27 mouse cellular contexts compared by ENCODE assay signal in genomic region chr17:34891377-34891776, GRCm38 (mm10). TPM values are rescaled to one million over a fixed set of nuclear protein-coding genes. Genes with fewer than 3 reads are reported as not detected.
A peak's percentile ranks its signal among the peaks of the same experiment; 100 is the strongest.
DNase-seq lines count a peak whose midpoint lies in the region; ATAC-seq and TF ChIP-seq lines count a peak whose summit lies in the region.
"Had no signal": no experiment of that assay in that cellular context is flagged by ENCODE, and none has a peak within 500 bp of the region (broad histone marks: within the 10 kb centered on the region; RNA-seq: fewer than 3 reads in every experiment).

No protein-coding gene starts in this region.

- peak; percentile 24; the same call in 1 of the 2 replicates for TF ChIP-seq CTCF in gastrocnemius, adult 2 months (IDR thresholded peaks at IDR 0.05)
- TF ChIP-seq CTCF in liver, adult 2 months (IDR thresholded peaks at IDR 0.05; ENCODE audit: low read depth, low read length): peak; percentile 56
- TF ChIP-seq CTCF in CH12.LX (conservative IDR thresholded peaks at IDR 0.05 in 1 of 2, IDR thresholded peaks at IDR 0.05 in 1 of 2; ENCODE audit: low read depth in 2 of 2, low read length in 2 of 2): peak in 1 of 2 experiments; percentile 33; a peak in 2 of 4 replicates
- peak; percentile 33; the same call in 1 of the 2 replicates for TF ChIP-seq CTCF in bone marrow, adult 2 months (IDR thresholded peaks at IDR 0.05; ENCODE audit: control insufficient read depth, insufficient read depth, low read length)

- H3K4me3 ChIP-seq in gastrocnemius, adult 2 months: no peak overlapping the region
- no peak overlapping the region for H3K4me3 ChIP-seq in liver, adult 2 months (ENCODE audit: insufficient read depth, low read depth, low read length)
- H3K4me3 ChIP-seq in liver, embryonic 12.5 days: no peak overlapping the region
- H3K4me3 ChIP-seq in CH12.LX (replicated peaks in 1 of 3; ENCODE audit: low read depth in 2 of 3, low read length in 2 of 3, poor library complexity in 1 of 3): no peak overlapping the region
- H3K4me3 ChIP-seq in bone marrow, adult 2 months (replicated peaks; ENCODE audit: control insufficient read depth, low read depth, low read length): no peak overlapping the region
- H3K4me3 ChIP-seq: embryonic facial prominence, embryonic 13.5 days; heart, embryonic 13.5 days; hindbrain, embryonic 15.5 days; megakaryocyte, embryonic 14.5 days had no signal

- ATAC-seq in liver, embryonic 12.5 days: no peak
- ATAC-seq: forebrain, embryonic 16.5 days; midbrain, embryonic 16.5 days had no signal

- dilution Hi-C loops in CH12.LX (cut with MboI; ENCODE audit: extremely low pct_ligation_motif_present, extremely low pct_unique_long_range_greater_than_20kb, low sequenced_read_pairs): no loop called here

- no peaks in the 10 kb centered on the region for H3K27me3 ChIP-seq in liver, adult 2 months (ENCODE audit: control insufficient read depth, insufficient read depth, low read length)
- H3K27me3 ChIP-seq in liver, embryonic 12.5 days (replicated peaks): no peaks in the 10 kb centered on the region
- H3K27me3 ChIP-seq in CH12.LX (replicated peaks): no peaks in the 10 kb centered on the region
- H3K27me3 ChIP-seq: embryonic facial prominence, embryonic 13.5 days; heart, embryonic 13.5 days; hindbrain, embryonic 15.5 days; megakaryocyte, embryonic 14.5 days had no signal

- no peak overlapping the region for H3K9ac ChIP-seq in liver, adult 2 months (ENCODE audit: low read depth, low read length)
- H3K9ac ChIP-seq in liver, embryonic 12.5 days: no peak overlapping the region
- H3K9ac ChIP-seq in CH12.LX (ENCODE audit: insufficient read depth, low read depth): no peak overlapping the region
- H3K9ac ChIP-seq: embryonic facial prominence, embryonic 13.5 days; heart, embryonic 13.5 days; hindbrain, embryonic 15.5 days had no signal

- TF ChIP-seq POLR2A in liver, adult 2 months (IDR thresholded peaks at IDR 0.05; ENCODE audit: extremely low read depth, insufficient read depth, low read length): no peak
- TF ChIP-seq POLR2A in CH12.LX (IDR thresholded peaks at IDR 0.05; ENCODE audit: low read depth, low read length): no peak
- TF ChIP-seq POLR2A in bone marrow, adult 2 months (IDR thresholded peaks at IDR 0.05; ENCODE audit: borderline replicate concordance, control insufficient read depth, low read depth, low read length): no peak

- H3K36me3 ChIP-seq in liver, adult 2 months (ENCODE audit: control insufficient read depth, insufficient read depth, low read length): no peaks in the 10 kb centered on the region
- H3K36me3 ChIP-seq in liver, embryonic 12.5 days: peaks cover 11% of the 10 kb centered on the region
- H3K36me3 ChIP-seq in CH12.LX (replicated peaks in 1 of 2; ENCODE audit: control insufficient read depth in 1 of 2, insufficient read depth in 1 of 2, low read length in 1 of 2): peaks cover 2 to 13% of the 10 kb centered on the region in 2 experiments
- H3K36me3 ChIP-seq: hindbrain, embryonic 15.5 days had no signal

- H3K9me3 ChIP-seq in liver, embryonic 12.5 days (replicated peaks): no peaks in the 10 kb centered on the region
- peaks cover 8% of the 10 kb centered on the region for H3K9me3 ChIP-seq in CH12.LX (replicated peaks; ENCODE audit: low read length)
- H3K9me3 ChIP-seq: heart, embryonic 13.5 days; hindbrain, embryonic 15.5 days; megakaryocyte, embryonic 14.5 days had no signal

- no peaks in the 10 kb centered on the region for H3K79me2 ChIP-seq in liver, adult 2 months (ENCODE audit: control insufficient read depth, insufficient read depth, low read length)
- H3K79me2 ChIP-seq in CH12.LX (replicated peaks; ENCODE audit: control insufficient read depth, extremely low read depth, insufficient read depth, poor library complexity, severe bottlenecking): no peaks in the 10 kb centered on the region

- peak; percentile 8; the same call in 1 of the 2 replicates for TF ChIP-seq RAD21 in CH12.LX (IDR thresholded peaks at IDR 0.05; ENCODE audit: low read depth, low read length)

- DNase-seq in gastrocnemius, adult 2 months: no peak
- DNase-seq in gastrocnemius, adult 8-10 months (ENCODE audit: low spot score in 2 of 2): no peak
- no peak for DNase-seq in liver, adult 2 months (ENCODE audit: extremely low read depth, low read depth, low spot score)
- DNase-seq in CH12.LX (ENCODE audit: extremely low read depth): no peak
- no peak for DNase-seq in heart, adult 18-20 months
- no peak for DNase-seq in adrenal gland, adult 2 months
- DNase-seq: cerebellum, postnatal 14 days; kidney, adult 18-20 months; kidney, postnatal 14 days; layer of hippocampus, adult 9-11 months; lung, postnatal 14 days; right cerebral cortex, postnatal 25 days; thymus, postnatal 14 days had no signal

- TF ChIP-seq EP300 in CH12.LX (IDR thresholded peaks at IDR 0.05; ENCODE audit: low read length): no peak

- H3K27ac ChIP-seq in gastrocnemius, adult 2 months: no peak overlapping the region
- no peak overlapping the region for H3K27ac ChIP-seq in liver, adult 2 months (replicated peaks; ENCODE audit: insufficient read depth, low read depth, low read length)
- H3K27ac ChIP-seq in liver, embryonic 12.5 days: no peak overlapping the region
- no peak overlapping the region for H3K27ac ChIP-seq in CH12.LX (ENCODE audit: insufficient read depth, low read depth)
- H3K27ac ChIP-seq in bone marrow, adult 2 months (ENCODE audit: control insufficient read depth, insufficient read depth, low read depth, low read length, poor library complexity): no peak overlapping the region
- H3K27ac ChIP-seq: embryonic facial prominence, embryonic 13.5 days; heart, embryonic 13.5 days; hindbrain, embryonic 15.5 days had no signal

- 99% methylated on average over 2 of the region's 2 CpGs for WGBS in liver, adult 2 months
- 84% methylated on average over 2 of the region's 2 CpGs for WGBS in liver, embryonic 12.5 days (ENCODE audit: insufficient replicate concordance)
- 95% methylated on average over 2 of the region's 2 CpGs for WGBS in bone marrow, adult 2 months

- no peak overlapping the region for H3K4me2 ChIP-seq in liver, embryonic 12.5 days
- no peak overlapping the region for H3K4me2 ChIP-seq in CH12.LX (ENCODE audit: insufficient read depth, low read depth, poor library complexity, severe bottlenecking)
- H3K4me2 ChIP-seq: embryonic facial prominence, embryonic 13.5 days; heart, embryonic 13.5 days; hindbrain, embryonic 15.5 days had no signal

- H3K4me1 ChIP-seq in liver, adult 2 months (ENCODE audit: control insufficient read depth, insufficient read depth, low read length): peaks cover 12% of the 10 kb centered on the region
- H3K4me1 ChIP-seq in liver, embryonic 12.5 days: peaks cover 40% of the 10 kb centered on the region
- peaks cover 10 to 34% of the 10 kb centered on the region in 2 experiments for H3K4me1 ChIP-seq in CH12.LX (ENCODE audit: control insufficient read depth in 1 of 2, insufficient read depth in 2 of 2)
- H3K4me1 ChIP-seq in bone marrow, adult 2 months (ENCODE audit: control insufficient read depth, insufficient read depth, low read length): peaks cover 7% of the 10 kb centered on the region

- in situ Hi-C loops in CH12.LX (cut with MboI; ENCODE audit: low pct_ligation_motif_present, low pct_unique_long_range_greater_than_20kb, low sequenced_read_pairs): no loop called here

- intact Hi-C loops in gastrocnemius, adult 2 months (cut with DNase I): no loop called here

RNA-seq across cellular contexts. Expression of gene C2, which starts 6.7 kb away (rescaled TPM):
- total RNA-seq in gastrocnemius, adult 2 months (2021): 1 to 10 TPM; 1.3 to 3.4 TPM
- 1 to 10 TPM in 3 of 4 experiments, under 1 TPM in 1; 0.73 to 2.3 (median 2.2) TPM for total RNA-seq in gastrocnemius, adult 8-10 months (2022)
- total RNA-seq in liver, adult 2 months (2014; rRNA removed): 101 and 113 TPM in 2 replicates
- polyA plus RNA-seq in liver, adult 2 months (2012; rRNA removed): 65.1 and 82.1 TPM in 2 replicates
- polyA plus RNA-seq in liver, embryonic 12.5 days (2016; fragmentation: Nextera tagmentation; extraction: Ambion mirVana): 7.9 and 8.2 TPM in 2 replicates
- 2.3 and 3.1 TPM in 2 replicates for total RNA-seq in CH12.LX (2012; rRNA removed)
- total RNA-seq in CH12.LX (2014; rRNA removed): 0.69 and 1.3 TPM in 2 replicates
- polyA plus RNA-seq in CH12.LX (2012; ENCODE audit: insufficient read length, low read depth): 4.3 and 6.6 TPM in 2 replicates
- 3.7 and 5.9 TPM in 2 replicates for polyA plus RNA-seq in bone marrow, adult 2 months (2011; ENCODE audit: insufficient read depth, insufficient read length, low replicate concordance, missing spikeins)
- total RNA-seq in heart, adult 18-20 months (2021): 1 to 10 TPM; 2.8 to 4.1 TPM
- 100 to 1,000 TPM in 1 of 2 experiments, 10 to 100 TPM in 1; 81.4 to 105 TPM for total RNA-seq in adrenal gland, adult 2 months (2021)
- 70.7 and 71.5 TPM in 2 replicates for polyA plus RNA-seq in adrenal gland, adult 2 months (2012; rRNA removed)

RNA-seq across cellular contexts. Expression of gene Ehmt2, which starts 6.9 kb away (rescaled TPM):
- 10 to 100 TPM; 28.0 to 29.6 TPM for total RNA-seq in gastrocnemius, adult 2 months (2021)
- total RNA-seq in gastrocnemius, adult 8-10 months (2022): 10 to 100 TPM; 31.2 to 37.2 (median 33.4) TPM
- 45.2 and 54.6 TPM in 2 replicates for total RNA-seq in liver, adult 2 months (2014; rRNA removed)
- polyA plus RNA-seq in liver, adult 2 months (2012; rRNA removed): 81.8 and 103 TPM in 2 replicates
- 27.1 and 32.8 TPM in 2 replicates for polyA plus RNA-seq in liver, embryonic 12.5 days (2016; fragmentation: Nextera tagmentation; extraction: Ambion mirVana)
- total RNA-seq in CH12.LX (2012; rRNA removed) (118 and 150 TPM in 2 replicates), CH12.LX (2014; rRNA removed) (68.7 and 73.5 TPM in 2 replicates)
- 100 and 113 TPM in 2 replicates for polyA plus RNA-seq in CH12.LX (2012; ENCODE audit: insufficient read length, low read depth)
- polyA plus RNA-seq in bone marrow, adult 2 months (2011; ENCODE audit: insufficient read depth, insufficient read length, low replicate concordance, missing spikeins): 60.6 and 104 TPM in 2 replicates
- total RNA-seq in heart, adult 18-20 months (2021): 10 to 100 TPM; 38.1 to 42.7 TPM
- 100 to 1,000 TPM; 115 to 131 TPM for total RNA-seq in adrenal gland, adult 2 months (2021)
- polyA plus RNA-seq in adrenal gland, adult 2 months (2012; rRNA removed): 387 and 452 TPM in 2 replicates

RNA-seq across cellular contexts. Expression of gene Gm20547, which starts 9.5 kb away (rescaled TPM):
- total RNA-seq in gastrocnemius, adult 2 months (2021): not detected
- not detected for total RNA-seq in gastrocnemius, adult 8-10 months (2022)
- total RNA-seq in liver, adult 2 months (2014; rRNA removed): 1.1 TPM in 1 of 2 replicates, not detected in the other
- 0.09 TPM in 1 of 2 replicates, not detected in the other for polyA plus RNA-seq in liver, adult 2 months (2012; rRNA removed)
- polyA plus RNA-seq in liver, embryonic 12.5 days (2016; fragmentation: Nextera tagmentation; extraction: Ambion mirVana): not detected in 2 replicates
- total RNA-seq in CH12.LX (2012; rRNA removed) (not detected in 2 replicates), CH12.LX (2014; rRNA removed) (not detected in 2 replicates)
- polyA plus RNA-seq in CH12.LX (2012; ENCODE audit: insufficient read length, low read depth): not detected in 2 replicates
- 2.0 TPM in 1 of 2 replicates, not detected in the other for polyA plus RNA-seq in bone marrow, adult 2 months (2011; ENCODE audit: insufficient read depth, insufficient read length, low replicate concordance, missing spikeins)
- not detected for total RNA-seq in heart, adult 18-20 months (2021)
- not detected for total RNA-seq in adrenal gland, adult 2 months (2021)
- 0.04 TPM in 1 of 2 replicates, not detected in the other for polyA plus RNA-seq in adrenal gland, adult 2 months (2012; rRNA removed)
- total RNA-seq: left cerebral cortex, adult 8-10 months had no signal
- polyA plus RNA-seq: embryonic facial prominence, embryonic 13.5 days; forebrain, embryonic 16.5 days; gonadal fat pad, adult 2 months; heart, embryonic 13.5 days; hindbrain, embryonic 15.5 days; limb, embryonic 11.5 days; liver, embryonic 16.5 days; midbrain, embryonic 16.5 days; stomach, embryonic 16.5 days had no signal

RNA-seq across cellular contexts. Expression of gene Zbtb12, which starts 12.1 kb away (rescaled TPM):
- 1 to 10 TPM; 5.2 to 8.3 TPM for total RNA-seq in gastrocnemius, adult 2 months (2021)
- total RNA-seq in gastrocnemius, adult 8-10 months (2022): 1 to 10 TPM; 7.3 to 7.9 (median 7.6) TPM
- 1.8 and 3.2 TPM in 2 replicates for total RNA-seq in liver, adult 2 months (2014; rRNA removed)
- polyA plus RNA-seq in liver, adult 2 months (2012; rRNA removed): 3.3 and 4.6 TPM in 2 replicates
- 1.8 and 1.9 TPM in 2 replicates for polyA plus RNA-seq in liver, embryonic 12.5 days (2016; fragmentation: Nextera tagmentation; extraction: Ambion mirVana)
- total RNA-seq in CH12.LX (2012; rRNA removed): 6.9 and 9.3 TPM in 2 replicates
- 2.2 and 2.4 TPM in 2 replicates for total RNA-seq in CH12.LX (2014; rRNA removed)
- 8.0 and 8.5 TPM in 2 replicates for polyA plus RNA-seq in CH12.LX (2012; ENCODE audit: insufficient read length, low read depth)
- polyA plus RNA-seq in bone marrow, adult 2 months (2011; ENCODE audit: insufficient read depth, insufficient read length, low replicate concordance, missing spikeins): 2.8 and 5.7 TPM in 2 replicates
- total RNA-seq in heart, adult 18-20 months (2021): 1 to 10 TPM; 7.4 to 7.7 TPM
- 10 to 100 TPM; 10.8 to 16.1 TPM for total RNA-seq in adrenal gland, adult 2 months (2021)
- polyA plus RNA-seq in adrenal gland, adult 2 months (2012; rRNA removed): 18.7 and 21.5 TPM in 2 replicates

RNA-seq across cellular contexts. Expression of gene Slc44a4, which starts 22.9 kb away (rescaled TPM):
- not detected for total RNA-seq in gastrocnemius, adult 2 months (2021)
- under 1 TPM in 2 of 4 experiments, not detected in 2; 0.15 TPM for total RNA-seq in gastrocnemius, adult 8-10 months (2022)
- total RNA-seq in liver, adult 2 months (2014; rRNA removed): 0.13 and 0.18 TPM in 2 replicates
- 0.34 and 0.35 TPM in 2 replicates for polyA plus RNA-seq in liver, adult 2 months (2012; rRNA removed)
- 0.75 and 0.79 TPM in 2 replicates for polyA plus RNA-seq in liver, embryonic 12.5 days (2016; fragmentation: Nextera tagmentation; extraction: Ambion mirVana)
- 0.38 and 0.55 TPM in 2 replicates for total RNA-seq in CH12.LX (2012; rRNA removed)
- total RNA-seq in CH12.LX (2014; rRNA removed): 0.62 and 0.66 TPM in 2 replicates
- polyA plus RNA-seq in CH12.LX (2012; ENCODE audit: insufficient read length, low read depth): 1.1 and 1.4 TPM in 2 replicates
- 1.3 TPM in 1 of 2 replicates, not detected in the other for polyA plus RNA-seq in bone marrow, adult 2 months (2011; ENCODE audit: insufficient read depth, insufficient read length, low replicate concordance, missing spikeins)
- under 1 TPM in 1 of 2 experiments, not detected in 1; 0.62 TPM for total RNA-seq in heart, adult 18-20 months (2021)
- total RNA-seq in adrenal gland, adult 2 months (2021): 1 to 10 TPM in 1 of 2 experiments, under 1 TPM in 1; 0.92 to 1.9 TPM
- polyA plus RNA-seq in adrenal gland, adult 2 months (2012; rRNA removed): 0.33 and 0.50 TPM in 2 replicates
- total RNA-seq: heart, postnatal 25 days had no signal
- polyA plus RNA-seq: limb, embryonic 11.5 days had no signal

Comparison
In these comparisons a context has a peak if more than half of its experiments do, and no peak if none do; other contexts are left out.
1. RNA of gene C2, which starts 6.7 kb away (total RNA-seq): 81.4 to 105 TPM in adrenal gland, adult 2 months and 101 to 113 TPM in liver, adult 2 months; 2.8 to 4.1 TPM in heart, adult 18-20 months, 1.3 to 3.4 TPM in gastrocnemius, adult 2 months, 0.69 to 3.1 TPM in CH12.LX and 0.73 to 2.3 TPM in gastrocnemius, adult 8-10 months; every median in the first group is over 10 times any median in the second.